Mouse (Mus musculus): ENCODE results near the gene Gm47189. TPM values are rescaled to one million over a fixed set of nuclear protein-coding genes. Genes with fewer than 3 reads are reported as not detected.

The Gm47189 gene
- polyA plus RNA-seq (2015; fragmentation: Nextera tagmentation; extraction: Ambion mirVana) = not detected in 2 replicates

DNA sequence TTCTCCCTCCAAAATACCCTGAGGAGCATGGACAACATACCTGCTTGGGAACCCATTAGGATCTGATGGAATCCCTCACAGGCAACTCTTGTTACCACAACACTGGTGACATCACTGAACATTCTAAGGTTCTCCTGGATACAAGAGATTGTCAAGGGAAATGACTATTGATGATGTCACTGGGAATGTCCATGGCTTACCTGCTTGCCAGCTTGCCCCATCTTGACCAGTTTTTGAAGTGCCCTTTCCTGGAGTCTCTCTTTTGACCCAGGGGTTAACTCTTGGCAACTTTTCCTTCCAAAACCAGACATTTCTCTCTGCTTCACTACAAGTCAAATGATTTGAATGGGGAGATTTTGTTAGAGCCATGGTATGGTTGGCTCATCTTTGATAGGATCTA lies at the start of gene Gm47189:
Gene Gm47189 (minus strand): TSS at position 101 of the 400 bp plus-strand sequence.

DNA sequence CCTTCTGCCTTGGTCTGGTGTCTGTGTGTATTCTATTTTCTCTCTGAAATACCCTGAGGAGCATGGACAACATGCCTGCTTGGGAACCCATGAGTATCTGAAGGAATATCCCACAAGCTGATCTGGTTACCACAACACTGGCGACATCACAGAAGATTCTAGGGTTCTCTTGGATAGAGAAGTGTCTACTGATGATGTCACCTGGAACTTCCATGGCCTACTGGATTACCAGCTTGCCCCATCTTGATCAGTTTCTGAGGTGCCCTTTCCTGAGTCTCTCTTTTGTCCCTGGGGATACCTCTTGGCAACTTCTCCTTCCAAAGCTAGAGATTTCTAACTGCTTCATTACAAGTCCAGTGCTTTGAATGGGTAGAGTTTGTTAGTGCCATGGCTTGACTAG lies 21.7 kb downstream of the Gm47189 start, which contains the start of gene Gm7929:
Gene Gm7929 (minus strand): TSS at position 101 of the 400 bp plus-strand sequence.

Other genes starting within 250 kb of the Gm47189 start
- not detected in 2 replicates for gene Gm7970, start 216.9 kb downstream of the Gm47189 start, polyA plus RNA-seq (2015; fragmentation: Nextera tagmentation; extraction: Ambion mirVana)
- gene 1700049E17Rik2, start 199.2 kb downstream of the Gm47189 start, polyA plus RNA-seq (2015; fragmentation: Nextera tagmentation; extraction: Ambion mirVana) = not detected in 2 replicates
- gene Gm3072, start 147.8 kb downstream of the Gm47189 start, polyA plus RNA-seq (2015; fragmentation: Nextera tagmentation; extraction: Ambion mirVana) = not detected in 2 replicates
- not detected in 2 replicates for gene Gm3676, start 126.0 kb downstream of the Gm47189 start, polyA plus RNA-seq (2015; fragmentation: Nextera tagmentation; extraction: Ambion mirVana)
- gene Gm8068, start 70.6 kb downstream of the Gm47189 start, polyA plus RNA-seq (2015; fragmentation: Nextera tagmentation; extraction: Ambion mirVana) = not detected in 2 replicates
- not detected in 2 replicates for gene Gm7929, start 21.8 kb downstream of the Gm47189 start, polyA plus RNA-seq (2015; fragmentation: Nextera tagmentation; extraction: Ambion mirVana)
- not detected in 2 replicates for gene Gm7980, start 134.8 kb upstream of the Gm47189 start, polyA plus RNA-seq (2015; fragmentation: Nextera tagmentation; extraction: Ambion mirVana)
- not detected in 2 replicates for gene 1700049E17Rik1, start 152.5 kb upstream of the Gm47189 start, polyA plus RNA-seq (2015; fragmentation: Nextera tagmentation; extraction: Ambion mirVana)
- not detected in 2 replicates for gene 1700024B05Rik, start 171.6 kb upstream of the Gm47189 start, polyA plus RNA-seq (2015; fragmentation: Nextera tagmentation; extraction: Ambion mirVana)
- not detected in 2 replicates for gene Gm6401, start 195.5 kb upstream of the Gm47189 start, polyA plus RNA-seq (2015; fragmentation: Nextera tagmentation; extraction: Ambion mirVana)
- not detected in 2 replicates for gene Gm3543, start 210.9 kb upstream of the Gm47189 start, polyA plus RNA-seq (2015; fragmentation: Nextera tagmentation; extraction: Ambion mirVana)